Mouse (Mus musculus) embryonic facial prominence, embryonic 11.5 days (tissue): ENCODE results near the gene Bpifb4. TPM values are rescaled to one million over a fixed set of nuclear protein-coding genes. Genes with fewer than 3 reads are reported as not detected.

ENCODE experiments used
- ATAC-seq: fragments of 200-750 bp; cut with Nextera tagmentation; replicated peaks from 2 replicates; pipeline ENCODE4 v1.8.0; 2017; ENCODE audit warnings: low read depth; ENCODE audit not compliant: insufficient number of reproducible peaks, low FRiP score, low TSS enrichment
- DNase-seq: peaks from one replicate; pipeline ENCODE4 v3.0.0-alpha.2; 2015; ENCODE audit warnings: low spot score
- H3K27ac ChIP-seq: fragments of 300-500 bp; sonication (generic); replicated peaks from 2 replicates; pipeline ENCODE4 v1.5.1; 2014; ENCODE audit warnings: mild to moderate bottlenecking, low read depth, low read length, control low read depth
- H3K27me3 ChIP-seq: fragments of 300-500 bp; sonication (generic); 2 replicates; pipeline ENCODE4 v1.6.1; 2014; ENCODE audit warnings: mild to moderate bottlenecking, low read length, moderate library complexity, mixed read lengths; ENCODE audit not compliant: control insufficient read depth, insufficient read depth
- H3K36me3 ChIP-seq: fragments of 300-500 bp; sonication (generic); replicated peaks from 2 replicates; pipeline ENCODE4 v1.6.1; 2014; ENCODE audit warnings: low read depth, mild to moderate bottlenecking, low read length, moderate library complexity, mixed read lengths; ENCODE audit not compliant: control insufficient read depth, insufficient read depth
- H3K4me1 ChIP-seq: fragments of 300-500 bp; sonication (generic); 2 replicates; pipeline ENCODE4 v1.6.1; 2014; ENCODE audit warnings: low read length, mixed read lengths; ENCODE audit not compliant: control insufficient read depth, insufficient read depth
- H3K4me2 ChIP-seq: fragments of 300-500 bp; sonication (generic); 2 replicates; pipeline ENCODE4 v1.6.1; 2014; ENCODE audit warnings: low read depth, mild to moderate bottlenecking, control low read depth, low read length, moderate library complexity
- H3K4me3 ChIP-seq: fragments of 300-500 bp; sonication (generic); 2 replicates; pipeline ENCODE4 v1.5.1; 2014; ENCODE audit warnings: low read depth, low read length, control low read depth
- H3K9ac ChIP-seq: fragments of 300-500 bp; sonication (generic); replicated peaks from 2 replicates; pipeline ENCODE4 v1.6.1; 2014; ENCODE audit warnings: mild to moderate bottlenecking, control low read depth, low read length
- H3K9me3 ChIP-seq: fragments of 300-500 bp; sonication (generic); replicated peaks from 2 replicates; pipeline ENCODE4 v1.6.1; 2016; ENCODE audit warnings: mild to moderate bottlenecking, low read length, inconsistent platforms, mixed read lengths; ENCODE audit not compliant: control insufficient read depth
- WGBS: fragments of 180-500 bp; shearing (Covaris S2); extraction: QIAGEN DNeasy Blood & Tissue Kit; methylation state at CpG from one replicate; pipeline ENCODE4 v1.1.7; 2014; 5-methylcytosine and 5-hydroxymethylcytosine counted together
- polyA plus RNA-seq: library from polyadenylated mRNA; unstranded; fragments of >200 nt; fragmentation: Nextera tagmentation; extraction: Ambion mirVana; gene quantifications from 2 replicates; pipeline ENCODE4 v1.2.1, GENCODE M21; 2014

Gene Bpifb4
- polyA plus RNA-seq = 0.18 TPM in 1 of 2 replicates, not detected in the other

GRCm38 (mm10) chr2:153937843-153938242 lies at the start of gene Bpifb4:
Gene Bpifb4, plus strand, starts transcription at chr2:153938212.
- DNase-seq (no peak), ATAC-seq (no peak)
- Histone ChIP-seq H3K4me3 (no peak within 1 kb of the TSS), H3K27ac (no peak within 1 kb of the TSS), H3K9ac (no peak within 1 kb of the TSS), H3K4me1 (no peaks in the 10 kb centered on the region), H3K27me3 (no peaks in the 10 kb centered on the region), H3K36me3 (no peaks in the 10 kb centered on the region), H3K4me2 (no peak within 1 kb of the TSS), H3K9me3 (no peaks in the 10 kb centered on the region)
- WGBS = 93% methylated on average over 5 of the region's 5 CpGs

GRCm38 (mm10) chr2:153899111-153899510 lies 38.9 kb upstream of the Bpifb4 start:
- Histone ChIP-seq H3K4me2 (no peak overlapping the region), H3K27ac (no peak overlapping the region), H3K27me3 (no peaks in the 10 kb centered on the region), H3K9me3 (no peaks in the 10 kb centered on the region), H3K4me3 (no peak overlapping the region), H3K9ac (no peak overlapping the region), H3K36me3 (no peaks in the 10 kb centered on the region), H3K4me1 (no peaks in the 10 kb centered on the region)
- ATAC-seq = no peak
- WGBS = 78% methylated on average over 5 of the region's 5 CpGs
- DNase-seq = no peak

GRCm38 (mm10) chr2:153900088-153900487 lies 37.9 kb upstream of the Bpifb4 start, which contains the start of gene Bpifb6:
Gene Bpifb6, plus strand, starts transcription at chr2:153900388.
- WGBS = 71% methylated on average over 4 of the region's 4 CpGs
- no peak within 1 kb of the TSS for H3K4me3 ChIP-seq
- ATAC-seq = no peak

GRCm38 (mm10) chr2:153902726-153903125 lies 35.3 kb upstream of the Bpifb4 start:
- WGBS = 79% methylated on average over 6 of the region's 6 CpGs
- Histone ChIP-seq H3K4me2 (no peak overlapping the region), H3K4me3 (no peak overlapping the region), H3K36me3 (no peaks in the 10 kb centered on the region), H3K27me3 (no peaks in the 10 kb centered on the region), H3K9ac (no peak overlapping the region), H3K27ac (no peak overlapping the region), H3K4me1 (no peaks in the 10 kb centered on the region), H3K9me3 (no peaks in the 10 kb centered on the region)
- no peak for DNase-seq
- no peak for ATAC-seq

More at GRCm38 (mm10) chr2:153900088-153900487, 37.9 kb upstream of the Bpifb4 start, which contains the start of gene Bpifb6:
- Histone ChIP-seq H3K36me3 (no peaks in the 10 kb centered on the region), H3K9me3 (no peaks in the 10 kb centered on the region), H3K9ac (no peak within 1 kb of the TSS), H3K4me2 (no peak within 1 kb of the TSS), H3K27ac (no peak within 1 kb of the TSS), H3K27me3 (no peaks in the 10 kb centered on the region), H3K4me1 (no peaks in the 10 kb centered on the region)
- DNase-seq = no peak

GRCm38 (mm10) chr2:153906626-153907025 lies 31.4 kb upstream of the Bpifb4 start:
- WGBS = 90% methylated on average over 4 of the region's 4 CpGs
- DNase-seq (no peak), ATAC-seq (no peak)
- Histone ChIP-seq H3K4me1 (no peaks in the 10 kb centered on the region), H3K27ac (no peak overlapping the region), H3K4me2 (no peak overlapping the region), H3K9ac (no peak overlapping the region), H3K4me3 (no peak overlapping the region), H3K36me3 (no peaks in the 10 kb centered on the region), H3K9me3 (no peaks in the 10 kb centered on the region), H3K27me3 (no peaks in the 10 kb centered on the region)

- DNase-seq (no peak), ATAC-seq (no peak)
- no peak overlapping the region for H3K4me3 ChIP-seq
- H3K36me3 ChIP-seq = no peaks in the 10 kb centered on the region
- H3K27ac ChIP-seq = no peak overlapping the region
- WGBS = 73% methylated on average over 5 of the region's 5 CpGs
- no peaks in the 10 kb centered on the region for H3K27me3 ChIP-seq
- H3K4me2 ChIP-seq = no peak overlapping the region
- H3K9ac ChIP-seq = no peak overlapping the region
- no peaks in the 10 kb centered on the region for H3K4me1 ChIP-seq
- no peaks in the 10 kb centered on the region for H3K9me3 ChIP-seq
Measured at GRCm38 (mm10) chr2:153914151-153914550, 23.9 kb upstream of the Bpifb4 start.

- no peak within 1 kb of the TSS for H3K4me2 ChIP-seq
- WGBS = 55% methylated on average over 8 of the region's 8 CpGs
- H3K9ac ChIP-seq = no peak within 1 kb of the TSS
- H3K4me3 ChIP-seq = no peak within 1 kb of the TSS
- H3K36me3 ChIP-seq = no peaks in the 10 kb centered on the region
- H3K27ac ChIP-seq = no peak within 1 kb of the TSS
- H3K4me1 ChIP-seq = no peaks in the 10 kb centered on the region
- DNase-seq (no peak), ATAC-seq (no peak)
- H3K9me3 ChIP-seq = no peaks in the 10 kb centered on the region
- H3K27me3 ChIP-seq = no peaks in the 10 kb centered on the region
Measured at GRCm38 (mm10) chr2:153917930-153918329, 20.1 kb upstream of the Bpifb4 start, which contains the start of gene Bpifb3. Gene Bpifb3, plus strand, starts transcription at chr2:153918230.

GRCm38 (mm10) chr2:153921246-153921645 lies 16.8 kb upstream of the Bpifb4 start:
- Histone ChIP-seq H3K4me2 (no peak overlapping the region), H3K9ac (no peak overlapping the region), H3K27ac (no peak overlapping the region), H3K4me1 (no peaks in the 10 kb centered on the region), H3K4me3 (no peak overlapping the region), H3K27me3 (no peaks in the 10 kb centered on the region), H3K36me3 (no peaks in the 10 kb centered on the region), H3K9me3 (no peaks in the 10 kb centered on the region)
- ATAC-seq (no peak), DNase-seq (no peak)
- 91% methylated on average over 6 of the region's 6 CpGs for WGBS
